Mouse (Mus musculus): ENCODE results near the gene Card14.
A peak's percentile ranks its signal among the peaks of the same experiment; 100 is the strongest.
"Not testable (repeated sequence)": the region's sequence is repeated elsewhere in the genome, so short reads cannot be mapped to it uniquely, and the experiment has no call there.

The Card14 gene

GRCm38 (mm10) chr11:119307658-119307867 is at the start of gene Card14:
Gene Card14, plus strand, starts transcription at chr11:119307768.
- no peak for DNase-seq (ENCODE audit: low spot score)

GRCm38 (mm10) chr11:119258216-119258571 is 49.4 kb upstream of the Card14 start:
- DNase-seq (ENCODE audit: low spot score): no peak

GRCm38 (mm10) chr11:119258572-119259322 is 48.8 kb upstream of the Card14 start:
- peak; percentile 75 for DNase-seq (ENCODE audit: low spot score)

- no peak for DNase-seq (ENCODE audit: low spot score)
Measured at GRCm38 (mm10) chr11:119259977-119260376, 47.6 kb upstream of the Card14 start.

GRCm38 (mm10) chr11:119264413-119264812 is 43.2 kb upstream of the Card14 start:
- DNase-seq (ENCODE audit: low spot score): no peak

- DNase-seq (ENCODE audit: low spot score): no peak
Measured at GRCm38 (mm10) chr11:119265811-119266210, 41.8 kb upstream of the Card14 start.

GRCm38 (mm10) chr11:119267241-119267674 is 40.3 kb upstream of the Card14 start:
- DNase-seq (ENCODE audit: low spot score): peak; percentile 86

- peak; percentile 93 for DNase-seq (ENCODE audit: low spot score)
Measured at GRCm38 (mm10) chr11:119267768-119268556, 39.6 kb upstream of the Card14 start, which contains the start of gene Gaa. Gene Gaa, plus strand, starts transcription at chr11:119267887.

GRCm38 (mm10) chr11:119268557-119269195 is 38.9 kb upstream of the Card14 start:
- DNase-seq (ENCODE audit: low spot score): no peak

GRCm38 (mm10) chr11:119272492-119272891 is 35.1 kb upstream of the Card14 start:
- not testable (repeated sequence) for DNase-seq (ENCODE audit: low spot score)

- no peak for DNase-seq (ENCODE audit: low spot score)
Measured at GRCm38 (mm10) chr11:119273186-119273930, 34.2 kb upstream of the Card14 start.

GRCm38 (mm10) chr11:119281030-119281429 is 26.5 kb upstream of the Card14 start:
- no peak for DNase-seq (ENCODE audit: low spot score)

GRCm38 (mm10) chr11:119285791-119286527 is 21.6 kb upstream of the Card14 start:
- no peak for DNase-seq (ENCODE audit: low spot score)

- DNase-seq (ENCODE audit: low spot score): no peak
Measured at GRCm38 (mm10) chr11:119287207-119287992, 20.2 kb upstream of the Card14 start.

- not testable (repeated sequence) for DNase-seq (ENCODE audit: low spot score)
Measured at GRCm38 (mm10) chr11:119292861-119293260, 14.7 kb upstream of the Card14 start.

- no peak for DNase-seq (ENCODE audit: low spot score)
Measured at GRCm38 (mm10) chr11:119297996-119298395, 9.6 kb upstream of the Card14 start.

- DNase-seq (ENCODE audit: low spot score): no peak
Measured at GRCm38 (mm10) chr11:119298917-119299316, 8.7 kb upstream of the Card14 start.

GRCm38 (mm10) chr11:119299391-119300245 is 8.0 kb upstream of the Card14 start, which contains the start of gene Eif4a3:
Gene Eif4a3, minus strand, starts transcription at chr11:119300089.
- peak; percentile 95 for DNase-seq (ENCODE audit: low spot score)

GRCm38 (mm10) chr11:119300246-119300935 is 7.2 kb upstream of the Card14 start:
- DNase-seq (ENCODE audit: low spot score): no peak
